Mouse (Mus musculus) adrenal gland, adult 8-10 months (tissue): ENCODE results near the gene Cgnl1. TPM values are rescaled to one million over a fixed set of nuclear protein-coding genes. Genes with fewer than 3 reads are reported as not detected.
A peak's percentile ranks its signal among the peaks of the same experiment; 100 is the strongest.

ENCODE experiments used
- DNase-seq: peaks from one replicate; pipeline ENCODE4 v3.0.0; 2022
- total RNA-seq, 4 experiments: library from RNA; stranded (reverse); gene quantifications; 2 replicates each; pipeline ENCODE4 v1.2.4; 2022

Cgnl1 gene
- total RNA-seq, 4 experiments from 2014 or later, result 90.0 to 142 (median 93.2) TPM

- DNase-seq, result no peak
Observed at GRCm38 (mm10) chr9:71766902-71767301, 4.5 kb downstream of the Cgnl1 start.

GRCm38 (mm10) chr9:71766306-71766705, 5.1 kb downstream of the Cgnl1 start:
- no peak for DNase-seq

GRCm38 (mm10) chr9:71764551-71764950, 6.9 kb downstream of the Cgnl1 start:
- DNase-seq, result no peak

- no peak for DNase-seq
Observed at GRCm38 (mm10) chr9:71763273-71763672, 8.1 kb downstream of the Cgnl1 start.

- no peak for DNase-seq
Observed at GRCm38 (mm10) chr9:71761663-71762062, 9.7 kb downstream of the Cgnl1 start.

- DNase-seq, result no peak
Observed at GRCm38 (mm10) chr9:71760518-71761141, 10.8 kb downstream of the Cgnl1 start.

- no peak for DNase-seq
Observed at GRCm38 (mm10) chr9:71759893-71760292, 11.5 kb downstream of the Cgnl1 start.

GRCm38 (mm10) chr9:71757386-71757785, 14.0 kb downstream of the Cgnl1 start:
- DNase-seq, result no peak

GRCm38 (mm10) chr9:71756916-71757315, 14.5 kb downstream of the Cgnl1 start:
- DNase-seq, result peak; percentile 60

GRCm38 (mm10) chr9:71753981-71754380, 17.4 kb downstream of the Cgnl1 start:
- DNase-seq, result no peak

GRCm38 (mm10) chr9:71753529-71753928, 17.9 kb downstream of the Cgnl1 start:
- DNase-seq, result no peak

GRCm38 (mm10) chr9:71753117-71753516, 18.3 kb downstream of the Cgnl1 start:
- no peak for DNase-seq

- DNase-seq, result no peak
Observed at GRCm38 (mm10) chr9:71750015-71750672, 21.3 kb downstream of the Cgnl1 start.

- no peak for DNase-seq
Observed at GRCm38 (mm10) chr9:71746405-71746804, 25.0 kb downstream of the Cgnl1 start.

- no peak for DNase-seq
Observed at GRCm38 (mm10) chr9:71738081-71738930, 33.1 kb downstream of the Cgnl1 start.

GRCm38 (mm10) chr9:71737257-71738023, 34.0 kb downstream of the Cgnl1 start:
- DNase-seq, result no peak

GRCm38 (mm10) chr9:71735886-71736285, 35.5 kb downstream of the Cgnl1 start:
- no peak for DNase-seq

GRCm38 (mm10) chr9:71733559-71733958, 37.8 kb downstream of the Cgnl1 start:
- DNase-seq, result no peak

GRCm38 (mm10) chr9:71728822-71729311, 42.5 kb downstream of the Cgnl1 start:
- DNase-seq, result no peak

GRCm38 (mm10) chr9:71727233-71727632, 44.2 kb downstream of the Cgnl1 start:
- no peak for DNase-seq

GRCm38 (mm10) chr9:71726121-71726520, 45.3 kb downstream of the Cgnl1 start:
- DNase-seq, result peak; percentile 82

- DNase-seq, result no peak
Observed at GRCm38 (mm10) chr9:71722366-71722765, 49.0 kb downstream of the Cgnl1 start.
